Mouse (Mus musculus): ENCODE results near the gene Plekha7. TPM values are rescaled to one million over a fixed set of nuclear protein-coding genes. Genes with fewer than 3 reads are reported as not detected.

The Plekha7 gene
- polyA plus RNA-seq, 1 experiment, result 28.3 TPM

GRCm38 (mm10) chr7:116290559-116290958 lies 17.6 kb downstream of the Plekha7 start:
- DNase-seq (ENCODE audit: extremely low spot score in 1 of 2, low spot score in 1 of 2), result no peak

GRCm38 (mm10) chr7:116288996-116289395 lies 19.2 kb downstream of the Plekha7 start:
- DNase-seq (ENCODE audit: extremely low spot score in 1 of 2, low spot score in 1 of 2), result no peak

- no peak for DNase-seq (ENCODE audit: extremely low spot score in 1 of 2, low spot score in 1 of 2)
These were observed 20.2 kb downstream of the Plekha7 start for GRCm38 (mm10) chr7:116287959-116288358.

GRCm38 (mm10) chr7:116286611-116287355 lies 21.4 kb downstream of the Plekha7 start:
- no peak for DNase-seq (ENCODE audit: extremely low spot score in 1 of 2, low spot score in 1 of 2)

- no peak for DNase-seq (ENCODE audit: extremely low spot score in 1 of 2, low spot score in 1 of 2)
These were observed 22.0 kb downstream of the Plekha7 start for GRCm38 (mm10) chr7:116286173-116286572.

GRCm38 (mm10) chr7:116285216-116285615 lies 23.0 kb downstream of the Plekha7 start:
- no peak for DNase-seq (ENCODE audit: extremely low spot score in 1 of 2, low spot score in 1 of 2)

- peak in 1 of 2 experiments; percentile 28 for DNase-seq (ENCODE audit: extremely low spot score in 1 of 2, low spot score in 1 of 2)
These were observed 25.4 kb downstream of the Plekha7 start for GRCm38 (mm10) chr7:116282755-116283154.

GRCm38 (mm10) chr7:116280126-116280525 lies 28.1 kb downstream of the Plekha7 start:
- no peak for DNase-seq (ENCODE audit: extremely low spot score in 1 of 2, low spot score in 1 of 2)

- no peak for DNase-seq (ENCODE audit: extremely low spot score in 1 of 2, low spot score in 1 of 2)
These were observed 29.9 kb downstream of the Plekha7 start for GRCm38 (mm10) chr7:116278280-116278679.

- no peak for DNase-seq (ENCODE audit: extremely low spot score in 1 of 2, low spot score in 1 of 2)
These were observed 31.9 kb downstream of the Plekha7 start for GRCm38 (mm10) chr7:116276315-116276714.

- no peak for DNase-seq (ENCODE audit: extremely low spot score in 1 of 2, low spot score in 1 of 2)
These were observed 35.1 kb downstream of the Plekha7 start for GRCm38 (mm10) chr7:116273111-116273510.

- DNase-seq (ENCODE audit: extremely low spot score in 1 of 2, low spot score in 1 of 2), result no peak
These were observed 38.6 kb downstream of the Plekha7 start for GRCm38 (mm10) chr7:116269501-116269995.

- no peak for DNase-seq (ENCODE audit: extremely low spot score in 1 of 2, low spot score in 1 of 2)
These were observed 39.9 kb downstream of the Plekha7 start for GRCm38 (mm10) chr7:116268113-116268926.

GRCm38 (mm10) chr7:116263281-116263680 lies 44.9 kb downstream of the Plekha7 start:
- DNase-seq (ENCODE audit: extremely low spot score in 1 of 2, low spot score in 1 of 2), result no peak

GRCm38 (mm10) chr7:116262508-116262907 lies 45.7 kb downstream of the Plekha7 start:
- DNase-seq (ENCODE audit: extremely low spot score in 1 of 2, low spot score in 1 of 2), result no peak

GRCm38 (mm10) chr7:116262101-116262500 lies 46.1 kb downstream of the Plekha7 start:
- peak in 1 of 2 experiments; percentile 30 for DNase-seq (ENCODE audit: extremely low spot score in 1 of 2, low spot score in 1 of 2)

- DNase-seq (ENCODE audit: extremely low spot score in 1 of 2, low spot score in 1 of 2), result no peak
These were observed 47.2 kb downstream of the Plekha7 start for GRCm38 (mm10) chr7:116260826-116261615.

- DNase-seq (ENCODE audit: extremely low spot score in 1 of 2, low spot score in 1 of 2), result peak; percentile 73 to 84
These were observed 49.6 kb downstream of the Plekha7 start for GRCm38 (mm10) chr7:116258464-116259185.

- no peak for DNase-seq (ENCODE audit: extremely low spot score in 1 of 2, low spot score in 1 of 2)
These were observed 50.2 kb downstream of the Plekha7 start for GRCm38 (mm10) chr7:116257953-116258352.

GRCm38 (mm10) chr7:116255664-116256063 lies 52.5 kb downstream of the Plekha7 start:
- DNase-seq (ENCODE audit: extremely low spot score in 1 of 2, low spot score in 1 of 2), result no peak
